Mouse (Mus musculus) common myeloid progenitor, adult 5-6 weeks (primary cell): ENCODE measurements at regions not wholly inside any gene's neighbourhood (a gene's known extent, or its start where the extent isn't known, plus 50 kb on each side); places are given as distances from the start of the nearest gene placed in this dataset.

ENCODE experiments used
- ATAC-seq: replicated peaks from 2 replicates; pipeline ENCODE4 v1.8.0; 2016; ENCODE audit warnings: low read depth, mild to moderate bottlenecking, moderate TSS enrichment, inconsistent platforms; ENCODE audit not compliant: poor library complexity, severe bottlenecking

DNA sequence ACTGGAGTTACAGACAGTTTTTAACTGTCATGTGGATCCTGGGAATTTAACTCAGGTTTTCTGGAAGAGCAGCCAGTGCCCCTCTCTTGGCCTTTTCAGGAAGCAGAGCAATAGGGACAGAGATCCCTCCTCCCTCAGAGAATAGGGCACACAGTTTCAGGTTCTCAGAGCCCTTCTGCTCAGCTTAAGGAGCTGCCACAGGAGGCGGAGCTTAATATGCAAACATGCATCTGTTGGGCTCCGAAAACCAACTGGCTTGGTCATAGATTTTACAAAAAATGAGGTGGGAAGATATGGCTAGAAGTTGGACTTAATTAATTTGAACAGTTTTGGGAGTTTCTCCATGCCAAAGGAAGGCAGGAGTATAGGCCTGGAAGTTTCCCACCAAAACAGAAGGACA lies 61.9 kb upstream of the Znrf2 start:
- ATAC-seq = no peak

- no peak for ATAC-seq
Measured at GRCm38 (mm10) chr6:54757511-54757911, 59.2 kb upstream of the Znrf2 start.

- ATAC-seq = no peak
Measured at GRCm38 (mm10) chr6:54758112-54758511, 58.6 kb upstream of the Znrf2 start.

DNA sequence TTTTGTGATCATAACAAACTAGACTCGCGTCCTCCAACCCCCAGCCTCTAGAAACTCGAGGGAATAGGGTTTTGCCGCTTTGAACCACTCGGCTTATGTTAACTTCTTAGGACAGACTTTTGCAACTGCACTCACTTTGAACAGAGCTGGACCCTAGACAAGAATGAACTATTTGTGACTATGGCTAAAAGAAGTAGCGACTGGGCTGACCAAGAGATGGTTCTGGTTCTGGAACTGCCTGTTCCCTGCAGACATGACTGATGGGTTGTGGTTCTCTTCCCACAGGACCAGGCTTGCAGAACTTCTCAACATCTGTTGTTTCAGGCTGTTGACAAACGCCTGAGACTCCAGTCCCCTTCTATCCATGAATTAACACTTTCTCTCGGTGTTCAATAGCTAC lies 57.5 kb upstream of the Znrf2 start:
- no peak for ATAC-seq

GRCm38 (mm10) chr6:54759942-54760498 lies 56.7 kb upstream of the Znrf2 start:
- peak; percentile 87 for ATAC-seq

GRCm38 (mm10) chr6:54760541-54760940 lies 56.2 kb upstream of the Znrf2 start:
- ATAC-seq = no peak

- ATAC-seq = 0 out of 2 replicates have a peak, but pooled peaks have one; percentile 21
Measured at GRCm38 (mm10) chr6:54762021-54762420, 54.7 kb upstream of the Znrf2 start.

GRCm38 (mm10) chr6:54762499-54762898 lies 54.2 kb upstream of the Znrf2 start:
- no peak for ATAC-seq

GRCm38 (mm10) chr6:54763669-54764068 lies 53.0 kb upstream of the Znrf2 start:
- no peak for ATAC-seq

DNA sequence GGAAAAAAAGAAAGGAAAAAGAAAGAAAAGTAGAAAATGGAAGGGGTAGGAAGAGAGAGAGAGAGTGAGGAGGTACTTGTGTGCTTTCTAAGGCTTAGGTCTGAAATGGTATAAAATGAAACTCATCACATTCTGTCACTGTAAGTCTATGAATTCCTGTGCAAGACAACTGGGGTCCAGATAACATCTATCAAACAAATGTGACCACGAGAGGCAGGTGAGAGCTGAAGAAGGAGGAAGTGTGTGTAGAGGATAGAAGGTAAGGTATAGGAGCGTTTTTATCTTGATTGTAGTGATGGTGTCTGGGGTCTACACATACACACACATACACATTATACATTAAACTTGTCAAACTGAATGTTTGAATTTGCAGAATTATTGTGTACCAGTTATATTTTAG lies 51.0 kb upstream of the Znrf2 start:
- no peak for ATAC-seq

DNA sequence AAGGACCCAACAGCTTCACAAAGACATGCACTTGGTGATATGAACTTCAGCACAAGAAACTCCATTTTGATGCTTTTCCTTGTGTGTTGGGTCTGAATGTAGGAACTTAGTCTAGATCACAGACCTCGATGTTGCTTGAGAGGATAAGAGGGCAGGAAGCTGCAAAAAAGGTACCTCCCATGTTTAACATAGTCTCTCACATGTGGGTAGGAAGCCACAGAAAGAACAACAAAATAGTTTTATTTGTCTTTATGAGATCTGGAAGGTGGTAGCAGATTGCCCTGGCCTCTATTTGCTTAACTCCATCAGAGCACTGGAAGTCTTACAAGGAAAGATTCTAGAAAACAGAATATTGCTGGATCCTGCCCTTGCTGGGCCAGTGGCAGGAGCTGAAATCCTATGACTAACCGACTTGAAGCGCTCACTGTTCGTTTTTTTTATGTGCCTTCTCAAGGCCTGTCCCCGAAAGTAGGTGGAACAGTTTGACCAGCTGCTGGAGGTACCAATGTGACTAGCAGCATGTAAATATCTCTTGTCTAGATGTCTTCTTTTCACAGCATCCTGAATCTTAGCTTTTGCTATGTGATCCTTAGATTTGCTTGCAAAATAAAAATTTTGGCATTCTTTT lies 50.1 kb upstream of the Znrf2 start:
- no peak for ATAC-seq
